Mouse (Mus musculus) intestine, embryonic 16.5 days (tissue): ENCODE results near the gene Wdfy3. TPM values are rescaled to one million over a fixed set of nuclear protein-coding genes. Genes with fewer than 3 reads are reported as not detected.

Experiments
- ATAC-seq: fragments of 200-750 bp; cut with Nextera tagmentation; 2 replicates; pipeline ENCODE4 v1.8.0; 2017; ENCODE audit warnings: moderate TSS enrichment, moderate library complexity
- H3K27ac ChIP-seq: fragments of 300-500 bp; sonication (generic); 2 replicates; pipeline ENCODE4 v1.5.1; 2014; ENCODE audit warnings: mild to moderate bottlenecking, low read length
- H3K27me3 ChIP-seq: fragments of 300-500 bp; sonication (generic); replicated peaks from 2 replicates; pipeline ENCODE4 v1.6.1; 2014; ENCODE audit warnings: low read length, control low read depth, mixed read lengths; ENCODE audit not compliant: control insufficient read depth, insufficient read depth
- H3K36me3 ChIP-seq: fragments of 300-500 bp; sonication (generic); 2 replicates; pipeline ENCODE4 v1.6.1; 2014; ENCODE audit warnings: low read length, control low read depth; ENCODE audit not compliant: control insufficient read depth, insufficient read depth
- H3K4me1 ChIP-seq: fragments of 300-500 bp; sonication (generic); 2 replicates; pipeline ENCODE4 v1.6.1; 2014; ENCODE audit warnings: low read length, control low read depth, mixed read lengths; ENCODE audit not compliant: control insufficient read depth, insufficient read depth
- H3K4me2 ChIP-seq: fragments of 300-500 bp; sonication (generic); 2 replicates; pipeline ENCODE4 v1.6.1; 2014; ENCODE audit warnings: low read depth, low read length, control low read depth
- H3K4me3 ChIP-seq: fragments of 300-500 bp; sonication (generic); 2 replicates; pipeline ENCODE4 v1.5.1; 2014; ENCODE audit warnings: mild to moderate bottlenecking, low read length
- H3K9ac ChIP-seq: fragments of 300-500 bp; sonication (generic); 2 replicates; pipeline ENCODE4 v1.6.1; 2014; ENCODE audit warnings: low read depth, low read length
- H3K9me3 ChIP-seq: fragments of 300-500 bp; sonication (generic); 2 replicates; pipeline ENCODE4 v1.6.1; 2016; ENCODE audit warnings: low read length, control low read depth; ENCODE audit not compliant: control insufficient read depth
- WGBS: fragments of 180-500 bp; shearing (Covaris S2); extraction: QIAGEN DNeasy Blood & Tissue Kit; methylation state at CpG from one replicate; pipeline ENCODE4 v1.1.7; 2014; 5-methylcytosine and 5-hydroxymethylcytosine counted together
- polyA plus RNA-seq: library from polyadenylated mRNA; unstranded; fragments of >200 nt; fragmentation: Nextera tagmentation; extraction: Ambion mirVana; gene quantifications from 2 replicates; pipeline ENCODE4 v1.2.1, GENCODE M21; 2015

The Wdfy3 gene
- polyA plus RNA-seq, 1 experiment from 2014 or later: 7.5 TPM

DNA sequence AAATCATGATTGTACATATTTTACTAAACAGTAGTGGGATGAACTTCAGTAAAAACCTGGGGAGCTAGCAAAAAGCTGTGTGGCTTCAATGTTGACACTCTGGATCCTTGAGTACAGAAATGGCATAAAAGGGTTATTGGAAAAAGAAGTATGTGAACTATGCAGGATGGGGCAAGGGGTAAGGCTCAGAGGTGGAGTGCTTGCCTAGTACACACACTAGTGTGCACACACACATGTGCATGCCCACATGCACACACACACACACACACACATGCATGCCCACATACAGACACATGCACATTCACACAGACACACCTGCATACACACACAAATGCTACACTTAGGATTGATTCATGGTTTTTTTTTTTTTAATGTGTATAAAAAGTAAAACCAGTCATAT, 280.0 kb downstream of the Wdfy3 start:
- Histone ChIP-seq H3K27ac (no peak overlapping the region), H3K4me1 (peaks cover 12% of the 10 kb centered on the region), H3K9me3 (no peaks in the 10 kb centered on the region), H3K4me2 (no peak overlapping the region), H3K27me3 (no peaks in the 10 kb centered on the region), H3K4me3 (no peak overlapping the region), H3K9ac (no peak overlapping the region), H3K36me3 (no peaks in the 10 kb centered on the region)
- ATAC-seq: no peak

DNA sequence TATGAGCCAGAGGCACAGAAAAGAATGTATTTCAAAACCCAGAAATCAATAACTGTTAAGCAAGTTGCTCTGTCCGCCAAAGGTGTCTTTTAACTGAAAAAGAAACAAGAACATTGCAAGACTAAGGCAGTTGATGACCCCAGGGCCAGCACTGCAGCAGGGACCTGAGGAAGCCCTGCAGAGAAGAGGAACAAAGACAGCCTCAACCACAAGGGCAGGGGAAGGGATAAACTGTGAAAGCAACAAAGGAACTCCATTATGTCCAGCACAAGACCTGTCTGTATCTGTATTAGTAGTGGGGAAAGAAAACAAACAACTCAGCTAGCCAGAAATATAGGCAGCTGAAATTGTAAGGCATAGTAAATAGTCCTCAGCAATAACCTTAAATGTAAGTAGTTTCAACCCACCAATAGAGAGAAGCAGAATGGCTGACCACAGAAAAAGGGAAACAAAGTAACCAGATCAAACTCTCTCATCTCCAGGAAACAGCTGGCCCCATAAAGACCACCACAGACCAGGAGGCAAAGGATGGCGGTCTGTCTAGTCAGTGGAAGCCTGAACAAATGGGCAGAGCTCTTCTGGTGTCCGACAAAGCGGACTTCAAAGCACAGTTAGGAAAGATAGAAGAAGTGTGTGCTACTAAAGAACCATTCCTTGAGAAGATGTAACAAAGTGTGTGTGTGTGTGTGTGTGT, 283.7 kb downstream of the Wdfy3 start:
- no peak overlapping the region for H3K4me2 ChIP-seq
- peaks cover 8% of the 10 kb centered on the region; the same call in 1 of the 2 replicates for H3K4me1 ChIP-seq
- no peaks in the 10 kb centered on the region for H3K36me3 ChIP-seq
- H3K27me3 ChIP-seq: no peaks in the 10 kb centered on the region
- H3K9ac ChIP-seq: no peak overlapping the region
- ATAC-seq: no peak
- no peak overlapping the region for H3K27ac ChIP-seq
- H3K9me3 ChIP-seq: no peaks in the 10 kb centered on the region
- 73% methylated on average over 4 of the region's 4 CpGs for WGBS
- H3K4me3 ChIP-seq: no peak overlapping the region

DNA sequence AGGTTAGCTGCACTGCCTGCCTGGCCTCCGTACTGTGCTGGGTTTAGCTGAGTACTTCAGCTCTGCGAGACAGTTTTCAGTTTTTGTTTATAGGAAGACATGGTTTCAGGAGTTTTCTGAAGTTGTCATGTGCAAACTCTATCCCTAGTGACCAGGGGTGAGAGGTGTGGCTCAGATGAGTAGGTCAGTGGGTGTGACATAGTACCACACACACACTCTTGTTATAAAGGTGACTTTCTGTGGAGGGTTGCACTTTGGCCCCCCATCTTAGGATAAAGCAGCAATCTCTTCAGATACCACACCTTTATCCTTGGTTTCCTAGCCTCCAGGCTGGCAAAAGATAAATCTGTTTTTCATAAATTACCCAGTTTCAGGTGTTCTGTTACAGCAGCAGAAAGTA, 284.9 kb downstream of the Wdfy3 start:
- Histone ChIP-seq H3K27ac (peak overlapping the region; percentile 59; the same call in 1 of the 2 replicates), H3K4me1 (peaks cover 8% of the 10 kb centered on the region; the same call in 1 of the 2 replicates), H3K9me3 (no peaks in the 10 kb centered on the region), H3K9ac (no peak overlapping the region), H3K36me3 (no peaks in the 10 kb centered on the region), H3K4me3 (no peak overlapping the region), H3K4me2 (no peak overlapping the region), H3K27me3 (no peaks in the 10 kb centered on the region)
- ATAC-seq: peak; percentile 73
- WGBS: 67% methylated on average over 2 of the region's 2 CpGs

DNA sequence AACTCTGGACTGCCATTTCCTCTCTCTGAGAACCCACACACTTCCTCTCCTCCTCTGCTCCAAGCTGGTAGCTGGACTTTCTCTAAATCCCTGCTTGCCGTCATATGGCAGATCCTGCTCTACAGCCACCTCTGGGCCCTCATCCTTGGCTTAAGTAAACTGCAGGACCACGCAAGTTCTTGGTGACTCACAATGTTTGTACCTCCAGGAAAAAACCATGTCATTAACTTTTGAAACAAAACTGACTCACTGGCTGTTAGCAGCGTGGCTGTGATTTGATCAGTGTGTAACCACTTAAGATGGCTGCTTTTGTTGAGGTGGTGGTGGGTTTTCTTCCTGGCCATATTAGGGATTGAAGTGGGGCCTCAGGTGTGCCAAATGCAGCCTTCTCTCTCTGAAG, 285.4 kb downstream of the Wdfy3 start:
- Histone ChIP-seq H3K9me3 (no peaks in the 10 kb centered on the region), H3K4me1 (peaks cover 8% of the 10 kb centered on the region; the same call in 1 of the 2 replicates), H3K36me3 (no peaks in the 10 kb centered on the region), H3K9ac (no peak overlapping the region), H3K27me3 (no peaks in the 10 kb centered on the region), H3K4me3 (no peak overlapping the region), H3K4me2 (no peak overlapping the region), H3K27ac (peak overlapping the region; percentile 59; the same call in 1 of the 2 replicates)
- WGBS: 48% methylated on average over 3 of the region's 3 CpGs
- peak; percentile 36; the same call in 1 of the 2 replicates for ATAC-seq
